Comparison of ENCODE assay signal across 19 mouse cellular contexts in the genomic region with DNA sequence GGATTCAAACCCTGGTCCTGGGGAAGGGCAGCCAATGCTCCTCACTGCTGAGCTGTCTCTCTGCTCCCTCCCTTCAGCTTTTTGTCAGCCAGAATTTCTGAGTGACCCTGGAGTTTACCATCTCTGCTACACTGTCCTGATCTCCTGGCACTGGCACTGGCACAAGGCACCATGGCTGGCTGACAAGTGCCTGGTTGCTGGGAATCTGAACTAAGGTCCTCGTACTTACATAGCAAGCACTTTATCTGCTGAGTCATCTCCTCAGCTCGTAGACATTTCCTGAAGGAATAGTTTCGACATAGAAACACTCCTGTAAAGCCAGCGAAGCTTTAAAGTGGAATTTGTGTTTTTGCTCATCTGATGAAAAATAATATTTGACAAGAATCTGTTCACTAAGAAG. TPM values are rescaled to one million over a fixed set of nuclear protein-coding genes. Genes with fewer than 3 reads are reported as not detected.
A peak's percentile ranks its signal among the peaks of the same experiment; 100 is the strongest.
DNase-seq lines count a peak whose midpoint lies in the region.
"Had no signal": no experiment of that assay in that cellular context is flagged by ENCODE, and none has a peak within 500 bp of the region (broad histone marks: within the 10 kb centered on the region; RNA-seq: fewer than 3 reads in every experiment).

No protein-coding gene starts in this region.

- peak; percentile 7 for DNase-seq in gastrocnemius, postnatal 25 days
- DNase-seq in gastrocnemius, adult 8-10 months (ENCODE audit: low spot score in 2 of 2): no peak
- DNase-seq in 3134 (ENCODE audit: extremely low read depth, insufficient read length, low spot score): peak; percentile 59
- DNase-seq in 3T3-L1 (ENCODE audit: low read depth, low spot score): peak; percentile 81
- peak; percentile 92 for DNase-seq in adipocyte (ENCODE audit: low spot score)
- DNase-seq in kidney, adult 9 months: no peak
- no peak for DNase-seq in left cerebral cortex, adult 11 months (ENCODE audit: low spot score)
- DNase-seq: cerebellum, adult 8-10 months; gastrocnemius, postnatal 14 days; heart, adult 18-20 months; heart, postnatal 14 days; kidney, adult 18-20 months; liver, postnatal 0 days; thymus, adult 18-20 months; thymus, postnatal 4 days had no signal

RNA-seq across cellular contexts. Expression of a gene that starts 16.1 kb away (rescaled TPM):
- total RNA-seq in gastrocnemius, postnatal 25 days (2021): 1 to 10 TPM in 1 of 2 experiments, under 1 TPM in 1; 0.59 to 1.7 TPM
- total RNA-seq in gastrocnemius, adult 8-10 months (2022): 1 to 10 TPM in 3 of 4 experiments, under 1 TPM in 1; 0.96 to 1.7 (median 1.1) TPM
- total RNA-seq: ES-E14; megakaryocyte progenitor cell, adult 5-6 weeks; monocyte, adult 5-6 weeks; neutrophil, adult 5-6 weeks had no signal

RNA-seq across cellular contexts. Expression of a gene that starts 38.4 kb away (rescaled TPM):
- 10 to 100 TPM; 19.2 to 21.6 TPM for total RNA-seq in gastrocnemius, postnatal 25 days (2021)
- 10 to 100 TPM; 25.0 to 27.4 (median 26.2) TPM for total RNA-seq in gastrocnemius, adult 8-10 months (2022)

RNA-seq across cellular contexts. Expression of a gene that starts 39.0 kb away (rescaled TPM):
- total RNA-seq in gastrocnemius, postnatal 25 days (2021): 1 to 10 TPM; 1.8 to 2.4 TPM
- total RNA-seq in gastrocnemius, adult 8-10 months (2022): 1 to 10 TPM in 3 of 4 experiments, under 1 TPM in 1; 0.89 to 1.6 (median 1.4) TPM

RNA-seq across cellular contexts. Expression of a gene that starts 40.1 kb away (rescaled TPM):
- total RNA-seq in gastrocnemius, postnatal 25 days (2021): under 1 TPM; 0.36 to 0.80 TPM
- under 1 TPM; 0.48 to 0.74 (median 0.67) TPM for total RNA-seq in gastrocnemius, adult 8-10 months (2022)

Comparison
In these comparisons a context has a peak if more than half of its experiments do, and no peak if none do; other contexts are left out.
1. DNase-seq: peak in gastrocnemius, postnatal 25 days (single experiment), 3134 (single experiment), 3T3-L1 (single experiment) and adipocyte (single experiment); none in gastrocnemius, adult 8-10 months (0 of 2), kidney, adult 9 months (single experiment) and left cerebral cortex, adult 11 months (single experiment).